Mouse (Mus musculus) intestine, postnatal 0 days (tissue): ENCODE measurements at regions not wholly inside any gene's neighbourhood (a gene's known extent, or its start where the extent isn't known, plus 50 kb on each side); places are given as distances from the start of the nearest gene placed in this dataset.

ENCODE experiments used
- ATAC-seq: fragments of 200-750 bp; cut with Nextera tagmentation; 2 replicates; pipeline ENCODE4 v1.8.0; 2017; ENCODE audit warnings: mild to moderate bottlenecking, moderate TSS enrichment, moderate library complexity
- H3K27ac ChIP-seq: fragments of 300-500 bp; sonication (generic); 2 replicates; pipeline ENCODE4 v1.5.1; 2014; ENCODE audit warnings: mild to moderate bottlenecking, low read depth, low read length, moderate library complexity
- H3K27me3 ChIP-seq: fragments of 300-500 bp; sonication (generic); replicated peaks from 2 replicates; pipeline ENCODE4 v1.6.1; 2014; ENCODE audit warnings: low read length, mixed read lengths; ENCODE audit not compliant: control insufficient read depth, insufficient read depth
- H3K36me3 ChIP-seq: fragments of 300-500 bp; sonication (generic); 2 replicates; pipeline ENCODE4 v1.6.1; 2014; ENCODE audit warnings: mild to moderate bottlenecking, moderate library complexity; ENCODE audit not compliant: control insufficient read depth, insufficient read depth
- H3K4me1 ChIP-seq: fragments of 300-500 bp; sonication (generic); replicated peaks from 2 replicates; pipeline ENCODE4 v1.6.1; 2014; ENCODE audit warnings: antibody characterized with exemption, low read length, mixed read lengths; ENCODE audit not compliant: control insufficient read depth, insufficient read depth
- H3K4me2 ChIP-seq: fragments of 300-500 bp; sonication (generic); replicated peaks from 2 replicates; pipeline ENCODE4 v1.6.1; 2014; ENCODE audit warnings: low read depth, mild to moderate bottlenecking, moderate library complexity
- H3K4me3 ChIP-seq: fragments of 300-500 bp; sonication (generic); 2 replicates; pipeline ENCODE4 v1.5.1; 2014; ENCODE audit warnings: low read depth, low read length
- H3K9ac ChIP-seq: fragments of 300-500 bp; sonication (generic); 2 replicates; pipeline ENCODE4 v1.6.1; 2014; ENCODE audit warnings: mild to moderate bottlenecking, low read depth, low read length
- H3K9me3 ChIP-seq: fragments of 300-500 bp; sonication (generic); 2 replicates; pipeline ENCODE4 v1.6.1; 2016; ENCODE audit warnings: mixed run types; ENCODE audit not compliant: control insufficient read depth
- CTCF ChIP-seq: sonication (generic); IDR thresholded peaks from 2 replicates; pipeline ENCODE4 v1.5.1; 2016; ENCODE audit warnings: low read depth, mild to moderate bottlenecking, control low read depth, antibody characterized with exemption, moderate library complexity
- WGBS: fragments of 180-500 bp; shearing (Covaris S2); extraction: QIAGEN DNeasy Blood & Tissue Kit; methylation state at CpG from one replicate; pipeline ENCODE4 v1.1.7; 2014; 5-methylcytosine and 5-hydroxymethylcytosine counted together

DNA sequence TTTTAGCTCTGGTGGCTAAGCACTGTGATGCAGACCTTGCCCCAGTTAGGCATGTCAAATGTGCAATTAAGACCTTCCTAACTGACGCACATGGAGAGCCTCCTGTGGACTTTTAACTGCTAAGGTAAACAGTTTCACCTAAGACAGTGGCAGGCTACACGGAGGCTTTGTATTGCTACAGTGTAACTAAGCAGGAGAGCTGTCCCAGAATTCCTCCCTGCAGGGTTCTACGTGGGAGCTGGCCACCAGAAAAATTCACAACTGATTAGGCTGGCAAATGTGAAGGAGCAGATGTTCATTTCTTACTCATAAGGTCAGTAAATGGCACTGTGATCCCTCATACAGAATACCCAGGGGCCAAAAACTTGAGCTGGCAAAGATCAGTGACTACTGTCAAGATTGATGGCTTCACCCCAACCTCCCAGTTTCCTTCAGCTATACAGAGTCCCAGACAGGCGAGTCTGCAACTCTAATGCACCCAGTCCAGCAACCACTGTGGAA, 165.5 kb upstream of the Ift57 start:
- peak; percentile 77 for ATAC-seq
- H3K27ac ChIP-seq = no peak overlapping the region
- WGBS = 26% methylated on average over 4 of the region's 4 CpGs
- no peaks in the 10 kb centered on the region for H3K36me3 ChIP-seq
- H3K4me1 ChIP-seq = no peaks in the 10 kb centered on the region
- no peak overlapping the region for H3K4me3 ChIP-seq
- H3K27me3 ChIP-seq = no peaks in the 10 kb centered on the region
- H3K9ac ChIP-seq = no peak overlapping the region
- H3K9me3 ChIP-seq = no peaks in the 10 kb centered on the region
- TF ChIP-seq CTCF = no peak
- H3K4me2 ChIP-seq = no peak overlapping the region

DNA sequence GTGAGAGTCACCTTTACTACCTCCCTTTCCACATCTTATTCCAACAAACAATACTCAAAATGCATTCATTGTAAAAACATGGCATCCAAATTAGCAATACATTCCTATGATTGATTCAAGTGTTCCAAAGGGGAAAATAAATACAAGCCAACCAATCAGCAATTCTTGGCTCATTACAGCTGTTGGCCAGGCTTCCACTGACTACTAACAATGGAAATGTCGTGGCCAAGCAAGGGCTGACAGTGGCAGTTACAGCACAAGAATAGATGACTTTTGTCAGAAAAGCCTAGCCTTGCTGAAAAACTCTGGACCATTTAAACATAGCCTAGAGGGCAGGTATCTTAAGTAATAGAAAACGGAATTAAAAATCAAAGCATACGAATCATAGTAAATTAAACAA, 148.8 kb upstream of the Ift57 start:
- Histone ChIP-seq H3K4me3 (no peak overlapping the region), H3K27me3 (no peaks in the 10 kb centered on the region), H3K36me3 (no peaks in the 10 kb centered on the region), H3K4me1 (no peaks in the 10 kb centered on the region), H3K27ac (no peak overlapping the region), H3K9me3 (no peaks in the 10 kb centered on the region), H3K9ac (no peak overlapping the region), H3K4me2 (no peak overlapping the region)
- TF ChIP-seq CTCF = no peak
- WGBS = 82% methylated on average over 3 of the region's 3 CpGs
- ATAC-seq = no peak

DNA sequence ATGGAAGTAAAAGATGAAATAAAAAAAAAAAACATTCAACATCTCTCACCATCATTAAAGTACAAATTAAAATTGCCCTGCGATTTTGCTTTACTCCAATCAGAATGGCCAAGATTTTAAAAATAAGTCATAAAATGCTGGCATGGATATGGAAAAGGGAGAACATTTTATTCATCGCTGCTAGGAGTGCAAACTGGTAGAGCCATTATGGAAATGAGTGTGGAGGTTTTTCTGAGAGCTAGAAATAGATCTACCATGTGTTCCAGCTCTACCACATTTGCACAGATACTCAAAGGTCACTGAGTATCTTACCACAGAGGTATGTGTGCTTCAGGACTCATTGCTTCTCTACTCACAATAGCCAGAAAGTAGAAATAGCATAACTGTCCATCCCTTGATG, 129.0 kb upstream of the Ift57 start:
- H3K4me3 ChIP-seq = no peak overlapping the region
- H3K4me1 ChIP-seq = no peaks in the 10 kb centered on the region
- no peak for TF ChIP-seq CTCF
- no peak for ATAC-seq
- no peaks in the 10 kb centered on the region for H3K36me3 ChIP-seq
- H3K4me2 ChIP-seq = no peak overlapping the region
- WGBS = 91% methylated on average over 2 of the region's 2 CpGs
- no peak overlapping the region for H3K27ac ChIP-seq
- H3K9me3 ChIP-seq = no peaks in the 10 kb centered on the region
- no peak overlapping the region for H3K9ac ChIP-seq
- H3K27me3 ChIP-seq = no peaks in the 10 kb centered on the region

DNA sequence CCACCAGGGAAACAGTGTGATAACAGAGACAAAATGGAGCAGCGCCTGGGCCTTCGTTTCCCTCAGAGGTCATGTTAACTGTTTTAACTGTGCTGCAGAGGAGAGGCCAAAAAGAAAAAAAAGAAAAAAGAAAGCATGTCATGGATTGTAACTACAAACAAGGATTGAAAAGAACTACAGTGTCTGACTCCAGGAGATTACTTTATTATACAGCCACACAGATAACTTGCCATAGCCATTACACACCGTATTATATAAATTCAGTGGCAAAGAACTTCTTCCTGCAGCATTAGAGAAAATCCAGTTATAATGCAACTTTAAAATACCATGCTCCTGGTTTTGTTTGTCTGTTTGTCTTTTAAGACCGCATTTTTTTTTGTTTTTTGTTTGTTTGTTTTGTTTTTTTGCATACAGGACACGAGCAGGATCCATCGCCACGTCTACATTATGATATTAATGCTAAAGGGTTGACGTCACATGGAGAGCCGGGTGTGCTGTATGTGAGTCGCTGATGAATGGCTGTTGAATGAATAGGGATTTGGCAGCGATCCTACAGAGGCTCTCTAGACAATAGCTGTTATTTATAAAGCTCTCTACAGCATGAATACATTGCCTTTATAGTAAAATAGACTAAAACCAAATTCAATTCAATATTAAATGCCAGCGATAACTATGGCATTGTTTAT, 126.4 kb upstream of the Ift57 start:
- H3K4me3 ChIP-seq = no peak overlapping the region
- no peak overlapping the region for H3K4me2 ChIP-seq
- H3K9ac ChIP-seq = no peak overlapping the region
- no peaks in the 10 kb centered on the region for H3K9me3 ChIP-seq
- no peaks in the 10 kb centered on the region for H3K27me3 ChIP-seq
- ATAC-seq = no peak
- no peak overlapping the region for H3K27ac ChIP-seq
- H3K4me1 ChIP-seq = no peaks in the 10 kb centered on the region
- TF ChIP-seq CTCF = no peak
- no peaks in the 10 kb centered on the region for H3K36me3 ChIP-seq
- WGBS = 66% methylated on average over 12 of the region's 12 CpGs

DNA sequence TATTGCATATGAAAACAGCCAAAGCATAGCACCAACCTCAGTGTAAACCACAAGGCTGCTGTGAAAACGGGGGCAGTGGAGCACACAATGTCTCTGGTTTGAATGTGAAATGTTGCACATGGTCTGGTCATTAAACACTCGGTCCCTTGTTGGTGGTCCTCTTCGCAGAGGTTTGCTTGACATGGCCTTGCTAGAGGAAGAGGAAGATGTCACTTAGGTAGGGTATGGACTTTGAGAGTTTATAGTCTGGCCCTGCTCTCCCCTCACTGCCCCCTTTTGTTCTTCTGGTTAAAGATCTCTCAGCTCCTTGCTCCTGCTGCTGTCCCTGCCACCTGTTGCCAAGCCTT, 125.9 kb upstream of the Ift57 start:
- Histone ChIP-seq H3K4me1 (no peaks in the 10 kb centered on the region), H3K4me2 (no peak overlapping the region), H3K27me3 (no peaks in the 10 kb centered on the region), H3K9me3 (no peaks in the 10 kb centered on the region), H3K36me3 (no peaks in the 10 kb centered on the region), H3K27ac (no peak overlapping the region), H3K4me3 (no peak overlapping the region), H3K9ac (no peak overlapping the region)
- 80% methylated on average over 3 of the region's 3 CpGs for WGBS
- TF ChIP-seq CTCF = no peak
- ATAC-seq = no peak

DNA sequence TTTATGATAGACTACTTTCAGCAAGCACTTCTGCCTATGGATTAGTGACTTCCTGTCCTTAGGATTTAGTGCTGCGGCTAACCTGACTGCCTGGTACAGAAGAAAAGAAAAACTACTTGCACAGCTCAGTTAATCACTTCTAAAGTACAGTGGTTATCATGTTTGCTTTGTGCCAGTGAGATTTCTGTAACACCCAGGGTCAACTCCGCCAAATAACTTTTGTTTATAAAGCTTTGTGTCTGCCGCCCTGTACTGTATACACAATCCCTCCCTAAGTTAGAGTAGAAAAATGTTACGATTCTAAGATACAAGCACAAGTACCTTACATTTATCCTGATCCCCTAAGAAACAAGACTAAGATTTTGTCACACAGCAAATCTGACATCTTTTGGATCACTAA, 120.1 kb upstream of the Ift57 start:
- Histone ChIP-seq H3K27ac (no peak overlapping the region), H3K9ac (no peak overlapping the region), H3K4me1 (no peaks in the 10 kb centered on the region), H3K9me3 (no peaks in the 10 kb centered on the region), H3K27me3 (no peaks in the 10 kb centered on the region), H3K4me3 (no peak overlapping the region), H3K4me2 (no peak overlapping the region), H3K36me3 (no peaks in the 10 kb centered on the region)
- WGBS = 62% methylated on average over 4 of the region's 4 CpGs
- ATAC-seq = no peak
- TF ChIP-seq CTCF = no peak

DNA sequence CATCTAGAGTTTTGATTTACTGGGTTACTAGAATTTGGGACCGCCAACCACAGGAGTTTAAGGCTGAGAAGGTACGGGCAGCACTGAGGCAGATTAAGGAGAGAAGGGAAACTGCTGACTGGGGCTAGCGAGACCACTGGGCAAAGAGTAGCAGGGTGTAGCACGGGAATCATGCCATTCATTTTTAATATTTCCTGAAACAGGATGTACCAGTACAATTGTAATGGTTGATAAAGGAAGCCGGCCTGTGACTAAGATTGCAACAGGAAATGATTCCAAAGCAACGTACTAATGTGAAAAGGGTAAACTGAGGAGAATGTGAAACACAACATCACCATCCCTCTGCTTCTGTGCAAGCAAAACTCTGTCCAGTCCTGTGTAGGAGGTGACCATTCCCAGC, 118.3 kb upstream of the Ift57 start:
- Histone ChIP-seq H3K4me2 (no peak overlapping the region), H3K4me3 (no peak overlapping the region), H3K9ac (no peak overlapping the region), H3K36me3 (no peaks in the 10 kb centered on the region), H3K4me1 (no peaks in the 10 kb centered on the region), H3K27me3 (no peaks in the 10 kb centered on the region), H3K27ac (no peak overlapping the region), H3K9me3 (no peaks in the 10 kb centered on the region)
- no peak for ATAC-seq
- WGBS = 83% methylated on average over 6 of the region's 6 CpGs
- no peak for TF ChIP-seq CTCF
